11 mouse cellular contexts compared by ENCODE assay signal in genomic region chr5:21329672-21330665, GRCm38 (mm10). TPM values are rescaled to one million over a fixed set of nuclear protein-coding genes. Genes with fewer than 3 reads are reported as not detected.
DNase-seq lines count a peak whose midpoint lies in the region; ATAC-seq and TF ChIP-seq lines count a peak whose summit lies in the region.
"Had no signal": no experiment of that assay in that cellular context is flagged by ENCODE, and none has a peak within 500 bp of the region (broad histone marks: within the 10 kb centered on the region; RNA-seq: fewer than 3 reads in every experiment).

No protein-coding gene starts in this region.

- H3K4me3 ChIP-seq in gastrocnemius, adult 2 months = peak overlapping the region; percentile 64
- H3K4me3 ChIP-seq in midbrain, embryonic 16.5 days (ENCODE audit: low read depth, low read length) = no peak overlapping the region

- H3K9me3 ChIP-seq in midbrain, embryonic 16.5 days (replicated peaks; ENCODE audit: control insufficient read depth, low read length, poor library complexity, severe bottlenecking) = no peaks in the 10 kb centered on the region

- 0 out of 2 replicates have a peak, but pooled peaks have one; percentile 25 for ATAC-seq in midbrain, embryonic 16.5 days

- peak overlapping the region; percentile 92 for H3K27ac ChIP-seq in gastrocnemius, adult 2 months
- no peak overlapping the region for H3K27ac ChIP-seq in midbrain, embryonic 16.5 days (ENCODE audit: low read length)

- no peaks in the 10 kb centered on the region for H3K27me3 ChIP-seq in midbrain, embryonic 16.5 days (ENCODE audit: control insufficient read depth, insufficient read depth, low read depth, low read length)

- TF ChIP-seq CTCF in gastrocnemius, adult 2 months (IDR thresholded peaks at IDR 0.05) = no peak

- no peaks in the 10 kb centered on the region for H3K36me3 ChIP-seq in midbrain, embryonic 16.5 days (ENCODE audit: control insufficient read depth, insufficient read depth, low read length)

- DNase-seq in gastrocnemius, adult 2 months = peak; percentile 53
- no peak for DNase-seq in gastrocnemius, postnatal 10 days
- peak; percentile 52 for DNase-seq in MEL-GATA-1-ER (ENCODE audit: extremely low read depth, low read depth)
- peak; percentile 53 to 60 for DNase-seq in heart, adult 9 months (ENCODE audit: low spot score in 2 of 2)
- DNase-seq in right cerebral cortex, postnatal 10 days (ENCODE audit: low spot score in 2 of 2) = no peak
- DNase-seq in thymus, postnatal 10 days (ENCODE audit: low spot score in 2 of 2) = no peak
- no peak for DNase-seq in thymus, postnatal 14 days
- DNase-seq: kidney, adult 11 months; layer of hippocampus, adult 9-11 months; lung, postnatal 14 days had no signal

- intact Hi-C loops in gastrocnemius, adult 2 months (cut with DNase I) = loop anchor here (5.0 kb wide), 2 partner anchors 48 to 57 kb away; no protein-coding TSS in a partner anchor

- H3K4me2 ChIP-seq in midbrain, embryonic 16.5 days (ENCODE audit: low read length) = no peak overlapping the region

- H3K4me1 ChIP-seq in midbrain, embryonic 16.5 days (ENCODE audit: control insufficient read depth, insufficient read depth, low read length) = no peaks in the 10 kb centered on the region

- WGBS in midbrain, embryonic 16.5 days = 33% methylated on average over 11 of the region's 11 CpGs

- no peak overlapping the region for H3K9ac ChIP-seq in midbrain, embryonic 16.5 days (ENCODE audit: low read depth, low read length)

RNA-seq across cellular contexts. Expression of gene Fgl2, which starts 42.5 kb away (rescaled TPM):
- 10 to 100 TPM in 1 of 2 experiments, 1 to 10 TPM in 1; 7.8 to 13.8 TPM for total RNA-seq in gastrocnemius, adult 2 months (2021)
- 1 to 10 TPM; 5.8 to 6.3 TPM for total RNA-seq in gastrocnemius, postnatal 10 days (2021)
- polyA plus RNA-seq in midbrain, embryonic 16.5 days (2015; fragmentation: Nextera tagmentation; extraction: Ambion mirVana) = 1.9 and 2.3 TPM in 2 replicates

Comparison
In these comparisons a context has a peak if more than half of its experiments do, and no peak if none do; other contexts are left out.
1. DNase-seq: peak in gastrocnemius, adult 2 months (single experiment), MEL-GATA-1-ER (single experiment) and heart, adult 9 months (2 of 2); none in gastrocnemius, postnatal 10 days (single experiment), right cerebral cortex, postnatal 10 days (0 of 2), thymus, postnatal 10 days (0 of 2) and thymus, postnatal 14 days (single experiment).